Comparison of ENCODE assay signal across 16 mouse cellular contexts in the genomic region with DNA sequence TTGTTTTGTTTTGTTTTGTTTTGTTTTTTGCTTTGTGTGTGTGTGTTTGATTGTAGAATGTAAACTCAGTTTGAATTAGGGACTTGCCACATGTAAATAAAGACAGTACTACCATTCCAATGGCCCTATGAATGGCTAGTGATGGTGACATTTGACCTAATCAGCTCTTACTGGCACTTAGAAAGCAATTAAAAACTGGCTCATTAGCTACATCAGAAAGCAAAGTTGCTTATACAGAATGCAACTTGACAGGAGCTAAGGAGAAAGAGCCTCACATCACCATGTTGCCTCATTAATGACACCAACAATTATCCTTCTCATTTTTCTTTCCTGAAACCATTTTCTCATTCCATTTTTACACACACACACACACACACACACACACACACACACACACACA.
"Had no signal": no experiment of that assay in that cellular context is flagged by ENCODE, and none has a peak within 500 bp of the region (broad histone marks: within the 10 kb centered on the region; RNA-seq: fewer than 3 reads in every experiment).

No protein-coding gene starts in this region.

- H3K27me3 ChIP-seq: neural tube, embryonic 12.5 days; neural tube, embryonic 13.5 days; neural tube, embryonic 15.5 days; stomach, embryonic 15.5 days had no signal

- H3K4me2 ChIP-seq: neural tube, embryonic 12.5 days; neural tube, embryonic 13.5 days; neural tube, embryonic 15.5 days; stomach, embryonic 15.5 days had no signal

- DNase-seq: right cerebral cortex, adult 18-20 months; right cerebral cortex, postnatal 14 days; right cerebral cortex, postnatal 25 days; right cerebral cortex, postnatal 4 days; spleen, adult 18-20 months; thymus, adult 18-20 months; thymus, adult 2 months; thymus, postnatal 14 days; thymus, postnatal 25 days; thymus, postnatal 36 days; thymus, postnatal 4 days had no signal

- H3K9me3 ChIP-seq: neural tube, embryonic 12.5 days; neural tube, embryonic 13.5 days; neural tube, embryonic 15.5 days; stomach, embryonic 15.5 days had no signal

- H3K9ac ChIP-seq: neural tube, embryonic 12.5 days; neural tube, embryonic 13.5 days; neural tube, embryonic 15.5 days; stomach, embryonic 15.5 days had no signal

- H3K27ac ChIP-seq: neural tube, embryonic 12.5 days; neural tube, embryonic 13.5 days; neural tube, embryonic 15.5 days; stomach, embryonic 15.5 days; stomach, postnatal 0 days had no signal

- H3K36me3 ChIP-seq: neural tube, embryonic 12.5 days; neural tube, embryonic 13.5 days; neural tube, embryonic 15.5 days; stomach, embryonic 15.5 days had no signal

- H3K4me1 ChIP-seq: neural tube, embryonic 12.5 days; neural tube, embryonic 13.5 days; neural tube, embryonic 15.5 days; stomach, embryonic 15.5 days had no signal

- H3K4me3 ChIP-seq: neural tube, embryonic 12.5 days; neural tube, embryonic 13.5 days; neural tube, embryonic 15.5 days; stomach, embryonic 15.5 days had no signal
